Mouse (Mus musculus): ENCODE results near the gene Slc25a21. TPM values are rescaled to one million over a fixed set of nuclear protein-coding genes. Genes with fewer than 3 reads are reported as not detected.
"Not testable (repeated sequence)": the region's sequence is repeated elsewhere in the genome, so short reads cannot be mapped to it uniquely, and the experiment has no call there.

Gene Slc25a21
- 0.59 and 0.75 TPM in 2 replicates for polyA plus RNA-seq (2015; fragmentation: Nextera tagmentation; extraction: Ambion mirVana)

- Histone ChIP-seq H3K36me3 (no peaks in the 10 kb centered on the region), H3K9me3 (no peaks in the 10 kb centered on the region), H3K27ac (no peak within 1 kb of the TSS), H3K4me2 (replicated peaks) (peak within 1 kb of the TSS; percentile 88), H3K4me1 (no peaks in the 10 kb centered on the region), H3K9ac (peak within 1 kb of the TSS; percentile 68), H3K27me3 (peaks cover 40% of the 10 kb centered on the region), H3K4me3 (peak within 1 kb of the TSS; percentile 57)
- no peak for ATAC-seq (ENCODE audit: low FRiP score, low read depth)
- WGBS, result 69% methylated on average over 10 of the region's 10 CpGs
These were observed at the start of gene Slc25a21 for GRCm38 (mm10) chr12:57197363-57198026. Gene Slc25a21 (minus strand): TSS chr12:57197472.

- no peak overlapping the region for H3K9ac ChIP-seq
- H3K4me1 ChIP-seq, result no peaks in the 10 kb centered on the region
- no peaks in the 10 kb centered on the region for H3K27me3 ChIP-seq
- no peaks in the 10 kb centered on the region for H3K9me3 ChIP-seq
- H3K27ac ChIP-seq, result no peak overlapping the region
- H3K36me3 ChIP-seq, result peaks cover 39% of the 10 kb centered on the region
- H3K4me2 ChIP-seq (replicated peaks), result no peak overlapping the region
- H3K4me3 ChIP-seq, result no peak overlapping the region
- 93% methylated on average over 5 of the region's 5 CpGs for WGBS
- ATAC-seq (ENCODE audit: low FRiP score, low read depth), result no peak
These were observed 46.6 kb upstream of the Slc25a21 start for GRCm38 (mm10) chr12:57243671-57244495.

DNA sequence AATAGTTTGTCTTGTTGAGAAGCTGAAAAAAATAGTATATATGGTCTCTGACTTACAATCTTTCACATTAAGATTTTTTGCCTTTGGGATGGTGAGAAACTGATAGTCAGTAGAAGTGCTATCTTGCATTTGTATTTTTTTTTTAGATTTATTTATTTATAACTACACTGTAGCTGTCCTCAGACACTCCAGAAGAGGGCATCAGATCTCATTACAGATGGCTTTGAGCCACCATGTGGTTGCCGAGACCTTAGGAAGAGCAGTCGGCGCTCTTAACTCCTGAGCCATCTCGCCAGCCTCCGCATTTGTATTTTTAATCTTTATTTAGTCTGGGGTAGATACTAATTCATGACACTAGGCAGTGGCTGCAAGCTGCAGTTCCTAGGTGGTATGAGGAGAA is 36.1 kb upstream of the Slc25a21 start:
- ATAC-seq (ENCODE audit: low FRiP score, low read depth), result no peak
- H3K27me3 ChIP-seq, result no peaks in the 10 kb centered on the region; the same call in 1 of the 2 replicates
- H3K9me3 ChIP-seq, result no peaks in the 10 kb centered on the region; the same call in 1 of the 2 replicates
- 89% methylated on average over 5 of the region's 5 CpGs for WGBS
- H3K4me2 ChIP-seq (replicated peaks), result no peak overlapping the region
- peaks cover 7% of the 10 kb centered on the region for H3K4me1 ChIP-seq
- no peak overlapping the region for H3K27ac ChIP-seq
- no peak overlapping the region for H3K4me3 ChIP-seq
- no peak overlapping the region for H3K9ac ChIP-seq
- peaks cover 11% of the 10 kb centered on the region for H3K36me3 ChIP-seq

DNA sequence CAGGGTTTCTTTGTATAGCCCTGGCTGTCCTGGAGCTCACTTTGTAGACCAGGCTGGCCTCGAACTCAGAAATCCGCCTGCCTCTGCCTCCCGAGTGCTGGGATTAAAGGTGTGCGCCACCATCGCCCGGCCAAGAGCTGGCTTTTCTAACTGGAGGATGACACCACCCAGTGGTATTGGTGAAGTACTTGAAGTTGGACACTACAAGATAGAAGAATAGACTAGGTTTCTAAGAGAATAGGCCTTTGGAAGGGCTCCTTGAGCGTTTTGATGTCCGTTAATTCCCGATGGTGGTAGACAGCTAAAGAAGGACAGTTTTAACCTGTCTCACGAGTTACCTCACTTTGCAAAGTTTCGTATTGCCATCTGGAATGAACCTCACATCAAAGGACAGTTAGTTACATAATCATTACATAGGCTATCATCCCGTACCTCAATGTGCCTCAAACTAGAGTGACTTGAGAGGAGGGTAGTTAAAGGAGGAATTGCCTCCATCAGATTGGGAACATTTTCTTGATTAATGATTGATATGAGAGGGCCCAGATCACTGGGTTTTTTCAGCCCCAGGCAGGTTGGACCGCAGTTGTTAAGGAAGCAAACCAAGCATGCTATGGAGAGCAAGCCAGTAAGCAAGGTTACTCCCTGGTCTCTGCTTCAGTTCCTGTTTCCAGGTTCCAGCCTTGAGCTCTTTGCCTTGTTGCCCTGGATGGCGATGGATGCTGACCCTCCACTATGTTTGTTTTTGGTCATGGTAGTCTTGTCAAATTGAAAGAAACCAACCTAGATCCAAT is 34.0 kb upstream of the Slc25a21 start:
- peak overlapping the region; percentile 67 for H3K4me2 ChIP-seq (replicated peaks)
- H3K36me3 ChIP-seq, result peaks cover 7% of the 10 kb centered on the region; the same call in 1 of the 2 replicates
- peak overlapping the region; percentile 85 for H3K9ac ChIP-seq
- H3K9me3 ChIP-seq, result no peaks in the 10 kb centered on the region
- no peaks in the 10 kb centered on the region; the same call in 1 of the 2 replicates for H3K27me3 ChIP-seq
- ATAC-seq (ENCODE audit: low FRiP score, low read depth), result no peak
- H3K4me1 ChIP-seq, result peaks cover 7% of the 10 kb centered on the region
- peak overlapping the region; percentile 77 for H3K4me3 ChIP-seq
- WGBS, result 77% methylated on average over 14 of the region's 14 CpGs
- no peak overlapping the region for H3K27ac ChIP-seq

- Histone ChIP-seq H3K36me3 (peaks cover 6% of the 10 kb centered on the region; the same call in 1 of the 2 replicates), H3K4me1 (peaks cover 7% of the 10 kb centered on the region), H3K27ac (peak within 1 kb of the TSS; percentile 94), H3K27me3 (no peaks in the 10 kb centered on the region; the same call in 1 of the 2 replicates), H3K4me2 (replicated peaks) (peak within 1 kb of the TSS; percentile 67), H3K9me3 (no peaks in the 10 kb centered on the region), H3K9ac (peak within 1 kb of the TSS; percentile 85), H3K4me3 (peak within 1 kb of the TSS; percentile 77)
- WGBS, result under 1% methylated on average over 57 of the region's 58 CpGs
- ATAC-seq (ENCODE audit: low FRiP score, low read depth), result peak; percentile 97
These were observed 33.0 kb upstream of the Slc25a21 start, which contains the start of the genes Prps1l3 and Mipol1 for GRCm38 (mm10) chr12:57230192-57230706. Gene Prps1l3 (plus strand): TSS chr12:57230412. Gene Mipol1 (plus strand): TSS chr12:57230427.

DNA sequence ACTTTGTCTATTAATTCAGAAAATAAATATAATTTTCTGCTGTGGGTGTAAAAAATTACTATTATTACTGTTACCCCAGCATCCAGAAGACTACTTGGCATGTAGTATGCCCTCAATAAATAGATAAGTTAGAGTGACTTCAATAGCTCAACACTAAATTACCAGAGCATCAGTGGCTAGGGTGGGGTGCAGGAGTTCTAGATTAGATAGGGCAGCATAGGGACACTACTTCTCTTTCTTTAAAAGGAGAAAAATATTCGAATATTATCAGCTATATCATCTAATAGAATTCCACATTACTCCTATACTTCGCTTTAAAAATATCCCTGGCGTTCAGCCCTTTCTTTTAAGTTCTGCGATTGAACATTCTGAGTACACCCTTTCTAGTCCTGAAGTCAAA is 32.4 kb upstream of the Slc25a21 start:
- peaks cover 7% of the 10 kb centered on the region for H3K4me1 ChIP-seq
- H3K4me3 ChIP-seq, result peak overlapping the region; percentile 77
- no peak for ATAC-seq (ENCODE audit: low FRiP score, low read depth)
- H3K4me2 ChIP-seq (replicated peaks), result peak overlapping the region; percentile 67
- H3K36me3 ChIP-seq, result peaks cover 3% of the 10 kb centered on the region; the same call in 1 of the 2 replicates
- 34% methylated on average over 4 of the region's 4 CpGs for WGBS
- no peak overlapping the region for H3K27ac ChIP-seq
- no peaks in the 10 kb centered on the region for H3K9me3 ChIP-seq
- H3K27me3 ChIP-seq, result no peaks in the 10 kb centered on the region; the same call in 1 of the 2 replicates
- peak overlapping the region; percentile 59 for H3K9ac ChIP-seq

DNA sequence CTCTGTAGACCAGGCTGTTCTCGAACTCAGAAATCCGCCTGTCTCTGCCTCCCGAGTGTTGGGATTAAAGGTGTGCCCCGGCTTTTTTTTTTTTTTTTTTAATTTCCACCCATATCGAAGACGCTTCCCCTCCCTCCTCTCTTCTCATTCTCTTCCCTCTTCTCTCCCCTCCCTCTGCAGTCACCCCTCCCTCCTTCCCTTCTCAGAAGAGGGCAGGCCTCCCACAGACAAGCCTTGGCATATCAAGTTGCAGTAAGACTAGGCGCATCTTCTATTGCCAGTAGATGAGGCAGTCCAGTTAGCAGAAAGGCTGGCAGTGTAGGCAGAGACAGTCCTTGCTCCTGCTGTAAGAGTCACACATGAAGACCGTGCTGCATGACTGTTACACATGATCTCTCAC is 30.5 kb upstream of the Slc25a21 start:
- ATAC-seq (ENCODE audit: low FRiP score, low read depth), result no peak
- H3K4me3 ChIP-seq, result no peak overlapping the region
- no peaks in the 10 kb centered on the region; the same call in 1 of the 2 replicates for H3K27me3 ChIP-seq
- H3K9ac ChIP-seq, result no peak overlapping the region
- H3K27ac ChIP-seq, result no peak overlapping the region
- H3K36me3 ChIP-seq, result no peaks in the 10 kb centered on the region
- H3K9me3 ChIP-seq, result no peaks in the 10 kb centered on the region
- H3K4me1 ChIP-seq, result peaks cover 7% of the 10 kb centered on the region
- no peak overlapping the region for H3K4me2 ChIP-seq (replicated peaks)
- WGBS, result 89% methylated on average over 6 of the region's 8 CpGs

- Histone ChIP-seq H3K9me3 (no peaks in the 10 kb centered on the region), H3K36me3 (no peaks in the 10 kb centered on the region), H3K4me2 (replicated peaks) (no peak overlapping the region), H3K9ac (no peak overlapping the region), H3K4me1 (peaks cover 5% of the 10 kb centered on the region), H3K27ac (no peak overlapping the region), H3K4me3 (no peak overlapping the region), H3K27me3 (no peaks in the 10 kb centered on the region; the same call in 1 of the 2 replicates)
- no peak for ATAC-seq (ENCODE audit: low FRiP score, low read depth)
- 86% methylated on average over 9 of the region's 9 CpGs for WGBS
These were observed 29.1 kb upstream of the Slc25a21 start for GRCm38 (mm10) chr12:57226411-57226810.

DNA sequence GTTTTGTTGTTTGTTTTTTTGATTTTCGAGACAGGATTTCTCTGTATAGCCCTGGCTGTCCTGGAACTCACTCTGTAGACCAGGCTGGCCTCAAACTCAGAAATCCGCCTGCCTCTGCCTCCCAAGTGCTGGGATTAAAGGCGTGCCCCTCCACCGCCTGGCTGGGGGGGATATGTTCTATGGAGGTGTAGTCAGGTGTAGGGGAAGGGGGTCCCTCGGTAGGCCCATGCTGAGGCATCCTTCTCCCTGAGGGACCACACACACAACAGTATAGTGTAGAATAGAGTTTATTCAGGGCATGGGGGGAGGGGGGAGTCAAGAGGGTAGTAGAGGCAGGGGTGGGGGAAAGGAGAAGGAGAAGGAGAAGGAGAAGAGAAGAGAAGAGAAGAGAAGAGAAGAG is 15.2 kb upstream of the Slc25a21 start:
- H3K9ac ChIP-seq; H3K27ac ChIP-seq; H3K36me3 ChIP-seq; H3K4me3 ChIP-seq; H3K27me3 ChIP-seq; H3K4me1 ChIP-seq; ATAC-seq (ENCODE audit: low FRiP score, low read depth); H3K9me3 ChIP-seq: not testable (repeated sequence)
- WGBS, result 81% methylated on average over 5 of the region's 5 CpGs
- 0 out of 2 replicates have a peak overlapping the region, but pooled peaks have one; percentile 85 for H3K4me2 ChIP-seq (replicated peaks)

DNA sequence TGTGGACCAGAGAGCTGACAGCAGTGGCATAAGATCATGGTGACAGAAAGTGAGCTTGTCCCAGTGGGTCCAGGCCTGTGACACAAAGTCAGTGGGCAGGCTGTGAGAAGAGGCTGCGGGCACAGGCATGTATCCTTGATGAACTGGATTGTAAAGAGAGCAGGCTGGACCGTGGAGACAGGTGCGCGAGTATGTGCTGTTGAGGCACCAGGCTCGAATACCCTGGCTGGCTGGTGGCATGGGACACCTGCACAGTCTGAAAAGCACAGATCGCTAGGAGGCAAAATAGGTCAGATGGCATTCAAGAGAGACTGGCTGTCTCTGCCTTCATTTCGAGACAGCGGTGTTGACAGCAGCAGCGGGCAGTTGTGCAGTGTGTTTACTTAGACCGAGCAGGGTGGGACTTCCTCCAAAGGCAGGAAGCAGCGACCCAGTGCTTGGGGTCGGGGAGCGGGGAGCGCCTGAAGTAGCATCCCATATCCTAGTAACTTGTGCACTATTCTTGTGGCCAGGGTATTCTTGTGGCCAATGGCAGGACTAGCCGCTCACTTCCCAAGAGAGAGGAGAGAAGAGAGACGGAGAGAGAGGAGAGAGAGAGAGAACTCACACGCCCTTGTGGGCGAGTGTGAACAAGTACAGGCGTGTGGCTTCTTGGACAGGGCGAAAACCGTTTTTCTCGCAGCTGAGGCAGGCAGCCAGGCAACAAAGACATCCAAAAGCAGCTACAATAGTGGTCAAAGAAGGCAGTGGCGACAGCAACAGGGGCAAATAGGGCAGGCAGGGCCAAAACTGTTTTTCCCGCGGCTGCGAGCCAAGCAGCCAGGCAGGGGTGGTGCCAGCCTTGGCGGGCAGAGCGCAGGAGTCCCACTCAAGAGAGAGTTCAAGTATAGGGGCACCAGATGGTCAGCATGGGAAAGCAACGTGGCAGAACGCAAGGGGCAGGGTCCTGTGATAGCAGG is 14.4 kb upstream of the Slc25a21 start:
- peak overlapping the region; percentile 85 for H3K4me2 ChIP-seq (replicated peaks)
- H3K9me3 ChIP-seq, result no peaks in the 10 kb centered on the region
- WGBS, result 9% methylated on average over 30 of the region's 30 CpGs
- H3K36me3 ChIP-seq, result no peaks in the 10 kb centered on the region
- ATAC-seq (ENCODE audit: low FRiP score, low read depth), result peak; percentile 72; the same call in 1 of the 2 replicates
- H3K4me3 ChIP-seq, result peak overlapping the region; percentile 53
- H3K4me1 ChIP-seq, result no peaks in the 10 kb centered on the region; the same call in 1 of the 2 replicates
- peak overlapping the region; percentile 75 for H3K9ac ChIP-seq
- H3K27me3 ChIP-seq, result no peaks in the 10 kb centered on the region
- no peak overlapping the region for H3K27ac ChIP-seq
